Mouse (Mus musculus): ENCODE data around the gene Serpina3g.
"Not testable (repeated sequence)": the region's sequence is repeated elsewhere in the genome, so short reads cannot be mapped to it uniquely, and the experiment has no call there.

The Serpina3g gene

DNA sequence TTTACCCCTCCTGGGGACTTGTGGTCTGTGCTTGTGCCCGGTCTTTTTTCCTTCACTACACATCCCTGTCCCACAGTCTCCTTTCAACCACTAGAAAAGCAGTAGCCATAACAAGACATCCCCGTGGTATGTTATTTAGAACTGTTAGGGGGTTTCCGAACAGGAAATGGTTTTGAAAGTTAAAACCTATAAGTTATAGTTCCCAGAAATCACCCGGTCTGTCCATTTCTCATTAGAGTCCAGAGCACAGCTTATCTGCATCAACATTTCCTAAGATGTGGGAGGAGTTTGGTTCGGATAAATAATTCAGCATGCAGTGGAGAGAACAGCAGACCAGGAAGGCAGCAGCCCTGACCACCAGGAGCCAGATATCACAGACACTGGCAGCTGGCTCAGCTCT, at the start of gene Serpina3g:
Serpina3g (plus strand) TSS at position 331 of the 400 bp plus-strand sequence.
- DNase-seq (ENCODE audit: low read depth, low spot score) = peak; percentile 38

DNA sequence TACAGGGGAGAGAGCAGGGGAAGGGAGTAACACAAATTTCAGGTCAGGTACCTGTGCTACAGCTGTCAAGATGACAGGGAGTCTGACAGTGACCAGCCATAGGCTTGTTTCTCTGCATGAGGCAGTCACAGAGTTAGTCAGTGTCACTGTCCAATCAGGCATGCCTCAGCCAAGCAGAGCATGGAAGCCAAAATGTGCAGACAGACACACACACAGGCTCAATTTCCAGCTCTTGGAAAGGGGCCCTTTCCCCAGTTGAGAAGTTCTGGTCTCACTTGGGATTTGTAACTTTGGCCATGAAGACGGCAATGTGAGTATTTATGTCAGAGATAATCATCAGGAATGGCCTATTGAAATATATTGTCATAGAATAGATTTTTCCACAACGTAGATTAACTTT, 46.8 kb upstream of the Serpina3g start:
- DNase-seq (ENCODE audit: low read depth, low spot score) = no peak

DNA sequence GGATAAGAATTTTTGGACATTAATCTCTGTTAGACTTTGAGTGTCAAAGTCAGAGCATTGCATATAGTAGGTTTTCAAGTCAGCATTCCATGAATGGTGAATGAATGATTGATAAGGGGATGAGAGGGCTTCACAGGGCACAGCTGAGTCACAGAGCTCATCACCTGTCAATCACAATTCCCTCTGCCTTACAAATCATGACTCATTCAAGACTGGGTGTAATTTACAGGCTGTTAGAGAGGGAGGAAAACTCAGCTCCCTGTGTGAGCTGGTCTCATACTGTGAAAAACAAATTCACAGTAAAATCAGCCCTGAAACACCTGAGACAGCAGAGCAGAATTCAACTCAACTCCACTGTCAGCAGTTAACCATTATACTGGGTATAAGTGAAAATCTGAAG, 45.2 kb upstream of the Serpina3g start:
- DNase-seq (ENCODE audit: low read depth, low spot score) = no peak

DNA sequence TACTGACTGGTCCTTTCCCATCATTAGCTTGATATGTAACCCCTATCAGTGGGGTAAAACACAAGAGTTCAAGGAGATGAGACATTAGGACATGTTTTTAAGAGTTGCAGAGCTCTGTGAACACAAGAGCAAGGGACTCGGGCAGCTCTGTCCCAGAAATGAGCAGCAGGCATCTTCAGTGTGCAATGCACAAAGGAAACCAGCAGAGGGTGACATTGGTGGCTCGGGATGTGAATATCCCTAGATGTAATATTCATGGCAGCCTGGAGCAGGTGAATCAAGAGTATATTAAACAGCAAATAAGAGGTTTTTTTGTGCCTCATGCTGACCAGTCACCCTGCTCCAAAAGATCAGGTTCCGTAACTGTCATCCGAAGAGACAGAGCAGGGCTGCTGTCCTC, 26.9 kb upstream of the Serpina3g start:
- no peak for DNase-seq (ENCODE audit: low read depth, low spot score)

DNA sequence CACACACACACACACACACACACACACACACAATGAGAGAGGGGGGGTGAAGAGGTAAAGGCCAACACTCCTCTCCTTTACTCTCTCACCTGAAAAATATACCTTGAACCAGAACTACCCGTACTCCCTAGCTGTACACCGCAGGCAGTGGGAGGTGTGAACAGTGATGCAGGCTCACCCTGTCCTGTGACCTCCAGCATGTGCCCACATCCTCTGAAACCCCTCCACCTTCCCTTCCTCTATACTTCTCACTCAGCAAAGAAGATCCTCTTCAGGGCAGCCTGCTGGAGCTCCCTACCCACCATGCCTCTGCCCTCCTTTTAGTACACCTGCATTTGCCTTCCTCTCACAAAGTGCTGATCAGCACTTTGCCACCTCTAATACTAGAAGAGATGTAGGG, 26.2 kb upstream of the Serpina3g start:
- peak; percentile 24 for DNase-seq (ENCODE audit: low read depth, low spot score)

DNA sequence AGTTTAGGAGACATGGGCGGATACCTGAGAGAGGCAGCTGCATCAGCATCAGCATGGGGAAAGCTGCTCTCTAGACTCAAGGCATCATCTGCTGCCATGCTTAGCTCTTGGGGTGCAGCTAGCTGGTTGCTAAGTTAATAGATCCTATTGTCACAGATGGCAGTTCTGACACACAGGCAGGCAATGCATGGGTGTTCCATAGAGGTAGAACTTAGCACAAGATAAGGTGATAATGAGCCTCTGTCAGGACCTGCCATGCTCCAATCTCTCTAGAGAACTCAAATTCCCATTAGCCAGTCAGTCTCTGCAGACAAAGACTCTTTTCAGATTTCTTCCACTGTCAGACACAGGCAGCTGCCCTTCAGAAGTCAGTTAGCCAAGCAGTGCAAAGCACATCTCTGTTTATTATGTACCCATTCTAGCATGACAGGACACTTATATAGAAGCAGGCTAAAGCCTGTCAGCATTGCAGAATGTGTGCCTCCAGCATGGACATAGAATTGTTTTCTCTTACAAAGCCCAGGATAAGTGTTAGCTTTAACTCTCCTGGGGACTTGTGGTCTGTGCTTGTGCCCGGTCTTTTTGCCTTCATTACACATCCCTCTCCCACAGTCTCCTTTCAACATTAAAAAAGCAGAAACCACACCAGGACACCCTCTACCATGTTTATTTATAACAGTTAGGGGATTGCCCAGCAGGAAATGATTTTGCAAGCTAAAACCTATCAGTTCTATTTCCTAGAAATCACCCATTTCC, 22.2 kb upstream of the Serpina3g start:
- peak; percentile 13 for DNase-seq (ENCODE audit: low read depth, low spot score)

DNA sequence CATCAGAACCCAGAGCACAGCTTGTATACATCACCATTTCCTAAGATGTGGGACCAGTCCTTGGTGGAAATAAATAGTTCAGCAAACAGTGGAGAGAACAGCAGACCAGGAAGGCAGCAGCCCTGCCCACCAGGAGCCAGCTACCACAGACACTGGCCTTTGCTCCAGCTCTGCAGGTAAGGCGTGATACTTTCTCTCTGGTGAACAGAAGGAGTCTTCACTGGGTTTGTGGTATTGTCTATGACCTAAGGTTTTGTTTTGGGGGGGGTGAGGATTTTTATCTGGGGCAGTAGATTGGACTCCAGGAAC, 21.6 kb upstream of the Serpina3g start, which contains the start of gene Serpina3f:
Serpina3f (plus strand) TSS at position 100 of the 309 bp plus-strand sequence.
- no peak for DNase-seq (ENCODE audit: low read depth, low spot score)

DNA sequence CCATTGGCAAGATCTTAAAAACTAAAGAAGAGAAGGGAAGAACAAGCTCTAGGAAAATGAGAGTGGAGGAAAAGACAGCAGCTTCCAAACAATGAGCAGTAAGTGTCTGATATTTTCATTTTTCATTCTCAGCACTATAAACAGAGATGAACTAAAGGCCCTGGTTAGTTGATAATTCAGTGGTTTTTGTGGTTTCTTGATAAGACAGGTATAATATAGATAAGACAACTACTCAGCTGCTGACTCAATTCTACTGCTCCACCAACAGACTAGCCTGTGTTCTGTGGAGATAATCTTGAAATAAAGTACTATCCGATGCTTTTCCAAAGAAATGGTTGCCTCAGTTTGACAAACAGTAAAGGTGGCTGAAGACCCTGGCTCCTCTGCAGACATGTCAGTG, 20.8 kb upstream of the Serpina3g start:
- no peak for DNase-seq (ENCODE audit: low read depth, low spot score)

DNA sequence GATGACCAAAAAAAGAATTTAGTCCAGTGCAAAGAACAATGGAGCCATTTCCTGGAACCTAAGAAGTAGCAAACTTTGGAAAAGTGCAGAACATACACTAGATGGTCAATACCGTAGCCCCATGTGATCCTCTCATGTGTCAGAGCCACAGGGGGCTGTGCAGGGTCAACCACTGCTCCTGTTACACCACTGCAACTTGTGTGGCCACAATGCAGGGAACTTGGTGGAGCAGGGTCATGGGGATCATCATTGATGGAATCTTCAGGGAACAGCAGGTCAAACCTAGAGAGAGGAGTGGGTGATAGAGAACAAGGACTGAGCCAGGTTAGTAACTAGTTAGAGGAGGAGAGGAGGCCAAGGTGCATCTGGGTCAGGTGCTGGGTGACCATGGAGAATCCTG, 14.4 kb upstream of the Serpina3g start:
- DNase-seq (ENCODE audit: low read depth, low spot score) = no peak

DNA sequence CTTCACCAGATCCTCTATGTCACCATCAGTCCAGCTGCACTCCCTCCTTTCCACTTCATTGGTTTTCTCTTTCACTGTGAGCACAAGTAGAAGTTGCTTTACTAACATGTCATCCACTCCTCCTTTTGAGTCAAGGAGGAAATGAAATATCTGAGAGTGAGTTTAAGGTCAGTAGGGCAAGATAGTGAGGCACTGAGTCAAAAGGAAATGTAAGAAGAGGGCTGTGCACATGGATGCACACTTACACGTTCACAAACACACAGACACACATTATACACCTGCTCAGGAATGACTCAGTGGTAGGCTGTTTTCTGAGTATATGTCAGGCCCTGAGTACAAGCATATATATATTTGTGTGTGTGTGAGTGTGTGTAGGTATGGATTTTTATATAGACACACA, 12.4 kb upstream of the Serpina3g start:
- no peak for DNase-seq (ENCODE audit: low read depth, low spot score)

DNA sequence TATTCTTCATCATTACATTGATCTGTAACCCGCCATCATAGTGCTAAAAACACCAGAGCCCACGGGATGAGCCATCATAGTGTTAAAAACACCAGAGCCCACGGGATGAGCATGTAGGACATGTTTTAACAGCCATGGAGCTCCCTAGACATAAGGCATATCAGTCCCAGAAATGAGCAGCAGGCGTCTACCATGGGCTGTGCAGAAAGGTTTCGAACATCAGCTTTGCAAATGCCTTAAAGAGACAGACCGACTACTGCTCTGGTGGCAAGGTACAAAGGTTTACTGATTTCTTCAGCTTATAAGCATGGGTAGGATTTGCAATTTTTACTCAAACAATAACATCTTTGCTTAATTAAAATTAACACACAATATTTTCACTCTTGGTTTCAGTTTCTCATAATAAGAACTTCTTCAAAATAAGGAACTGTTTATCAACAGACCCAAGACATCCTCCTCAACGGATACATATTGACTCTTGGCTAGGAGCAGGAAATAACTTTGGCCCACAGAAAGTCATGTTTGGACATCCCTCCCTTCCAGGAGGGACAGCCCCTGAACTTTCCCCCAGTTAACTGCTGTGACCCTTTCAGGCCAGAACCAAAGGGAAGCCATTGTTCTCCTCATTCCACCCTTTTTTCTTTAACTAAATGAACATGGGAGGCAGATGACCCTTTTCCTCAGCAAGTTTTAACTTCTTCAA, 11.3 kb upstream of the Serpina3g start:
- no peak for DNase-seq (ENCODE audit: low read depth, low spot score)

DNA sequence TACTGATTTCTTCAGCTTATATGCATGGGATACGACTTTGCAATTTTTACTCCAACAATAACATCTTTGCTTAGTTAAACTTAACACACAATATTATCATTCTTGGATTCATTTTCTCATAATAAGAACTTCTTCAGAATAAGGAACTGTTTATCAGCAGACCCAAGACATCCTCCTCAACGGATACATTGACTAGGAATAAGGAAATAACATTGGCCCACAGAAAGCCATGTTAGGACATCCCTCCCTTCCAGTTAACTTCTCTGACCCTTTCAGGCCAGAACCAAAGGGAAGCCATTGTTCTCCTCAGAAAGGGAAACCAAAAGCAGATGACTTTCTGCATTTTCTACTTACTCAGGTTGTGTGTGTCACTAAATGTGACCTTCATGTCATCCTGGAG, 5.3 kb upstream of the Serpina3g start:
- DNase-seq (ENCODE audit: low read depth, low spot score) = no peak

DNA sequence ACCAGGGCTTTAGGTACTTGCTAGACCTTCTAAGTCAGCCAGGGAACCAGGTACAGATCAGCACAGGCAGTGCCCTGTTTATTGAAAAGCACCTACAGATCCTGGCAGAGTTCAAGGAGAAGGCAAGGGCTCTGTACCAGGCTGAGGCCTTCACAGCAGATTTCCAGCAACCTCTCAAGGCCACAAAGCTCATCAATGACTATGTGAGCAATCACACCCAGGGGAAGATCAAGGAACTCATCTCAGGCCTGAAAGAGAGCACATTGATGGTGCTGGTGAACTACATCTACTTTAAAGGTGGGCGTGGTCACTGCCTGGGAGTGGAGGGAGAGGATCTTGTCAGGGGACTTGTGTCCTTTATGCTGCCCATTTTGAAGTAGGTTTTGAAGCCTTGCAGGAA, 2.0 kb downstream of the Serpina3g start:
- DNase-seq (ENCODE audit: low read depth, low spot score) = not testable (repeated sequence)

DNA sequence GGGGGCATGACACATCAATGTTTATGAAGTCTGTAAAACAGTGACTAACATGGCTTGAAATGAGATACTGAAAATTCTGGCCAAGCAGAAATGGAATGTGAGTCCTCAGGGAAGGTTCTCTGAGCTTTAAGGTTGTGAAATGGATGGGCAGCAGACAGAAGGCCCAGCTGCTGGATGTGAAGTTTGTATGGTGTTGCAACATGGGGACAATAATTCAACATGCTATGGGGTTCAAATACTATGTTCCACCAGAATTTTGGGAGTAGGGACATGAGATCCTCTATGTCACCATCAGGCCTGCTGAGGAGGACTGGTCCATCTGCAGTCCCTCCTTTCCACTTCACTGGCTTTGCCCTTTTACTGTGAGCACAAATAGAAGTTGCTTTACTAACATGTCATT, 7.3 kb downstream of the Serpina3g start:
- DNase-seq (ENCODE audit: low read depth, low spot score) = no peak

DNA sequence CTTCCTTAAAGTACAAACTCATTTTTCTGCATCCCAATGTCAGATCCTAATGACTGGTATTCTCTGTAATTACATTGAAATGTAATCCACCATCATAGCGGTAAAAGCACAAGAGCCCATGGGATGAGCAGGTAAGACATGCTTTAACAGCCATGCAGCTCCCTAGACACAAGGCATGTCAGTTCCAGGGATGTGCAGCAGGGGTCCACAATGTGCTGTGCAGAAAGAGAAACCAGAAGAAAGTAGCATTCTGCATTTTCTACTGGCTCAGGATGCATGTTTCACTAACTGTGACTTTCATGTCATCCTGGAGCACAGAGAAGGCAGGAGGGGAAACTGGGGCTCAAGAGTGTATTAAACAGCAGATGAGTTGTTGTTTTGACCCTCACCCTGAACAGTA, 9.0 kb downstream of the Serpina3g start:
- DNase-seq (ENCODE audit: low read depth, low spot score) = peak; percentile 12

DNA sequence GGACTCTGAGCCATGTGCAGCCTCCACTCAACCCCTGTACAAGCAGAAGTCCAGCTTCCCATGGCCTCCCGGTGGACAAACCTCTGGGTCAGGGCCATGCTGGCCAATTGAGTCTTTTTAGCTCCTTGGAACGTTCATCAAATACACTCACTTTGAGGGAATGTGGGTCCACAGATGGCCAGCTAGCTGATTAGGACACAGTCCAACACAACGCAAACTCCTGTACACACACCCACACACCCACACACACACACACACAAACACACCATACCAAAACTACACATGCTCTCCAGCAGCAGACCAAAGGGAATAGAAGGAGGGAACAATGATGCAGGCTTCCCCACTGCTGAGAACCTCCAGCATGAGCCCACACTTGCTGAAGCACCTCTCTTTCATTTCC, 9.6 kb downstream of the Serpina3g start:
- no peak for DNase-seq (ENCODE audit: low read depth, low spot score)

DNA sequence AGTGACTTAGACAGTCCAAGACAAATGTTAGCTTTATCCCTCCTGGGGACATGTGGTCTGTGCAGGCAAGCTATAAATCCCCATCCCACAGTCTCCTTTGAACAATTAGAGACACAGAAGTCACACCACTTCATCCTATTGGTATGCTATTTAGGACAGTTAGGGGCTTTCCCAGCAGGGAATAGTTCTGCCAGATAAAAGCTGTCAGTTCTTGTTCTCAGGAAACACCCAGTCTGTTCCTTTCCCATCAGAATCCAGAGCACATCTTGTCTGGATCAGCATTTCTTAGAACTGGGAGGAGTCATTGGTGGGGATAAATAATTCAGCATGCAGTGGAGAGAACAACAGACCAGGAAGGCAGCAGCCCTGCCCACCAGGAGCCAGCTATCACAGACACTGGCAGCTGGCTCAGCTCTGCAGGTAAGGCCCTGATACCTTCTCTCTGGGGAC, 11.5 kb downstream of the Serpina3g start:
- no peak for DNase-seq (ENCODE audit: low read depth, low spot score)

DNA sequence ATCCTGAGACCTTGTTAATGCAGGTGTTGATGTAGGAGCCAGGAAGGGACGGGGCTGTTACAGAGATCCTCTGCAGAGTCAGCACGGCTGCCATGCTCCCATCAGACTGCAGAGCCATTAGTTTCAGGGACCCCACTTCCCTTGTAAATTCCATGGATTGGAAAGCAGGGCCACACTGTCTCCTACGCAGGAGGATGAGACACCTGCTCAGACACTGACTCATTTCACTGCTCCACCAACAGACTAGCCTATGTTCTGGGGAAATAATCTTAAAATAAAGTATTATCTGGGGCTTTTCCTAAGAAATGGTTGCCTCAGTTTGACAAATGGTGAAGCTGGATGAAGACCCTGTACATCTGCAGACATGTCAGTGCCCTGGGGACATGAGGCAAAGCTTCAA, 12.2 kb downstream of the Serpina3g start:
- DNase-seq (ENCODE audit: low read depth, low spot score) = no peak

DNA sequence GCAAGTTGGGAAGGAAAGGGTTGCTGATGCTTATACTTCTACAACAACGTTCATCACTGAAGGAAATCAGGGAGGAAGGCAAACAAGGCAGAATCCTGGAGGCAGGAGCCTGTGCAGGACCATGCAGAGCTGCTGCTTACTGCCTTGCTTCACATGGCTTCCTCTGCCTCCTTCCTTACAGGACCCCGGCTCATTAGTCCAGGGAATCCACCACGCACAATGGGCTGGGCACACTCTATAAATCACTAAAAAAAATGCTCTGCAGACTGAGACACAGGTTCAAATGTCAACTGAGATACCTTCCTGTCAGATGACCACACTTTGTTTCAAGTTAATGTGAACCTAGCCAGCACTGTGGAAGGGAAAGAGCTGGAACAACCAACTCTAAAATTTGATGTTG, 25.0 kb downstream of the Serpina3g start:
- DNase-seq (ENCODE audit: low read depth, low spot score) = no peak

DNA sequence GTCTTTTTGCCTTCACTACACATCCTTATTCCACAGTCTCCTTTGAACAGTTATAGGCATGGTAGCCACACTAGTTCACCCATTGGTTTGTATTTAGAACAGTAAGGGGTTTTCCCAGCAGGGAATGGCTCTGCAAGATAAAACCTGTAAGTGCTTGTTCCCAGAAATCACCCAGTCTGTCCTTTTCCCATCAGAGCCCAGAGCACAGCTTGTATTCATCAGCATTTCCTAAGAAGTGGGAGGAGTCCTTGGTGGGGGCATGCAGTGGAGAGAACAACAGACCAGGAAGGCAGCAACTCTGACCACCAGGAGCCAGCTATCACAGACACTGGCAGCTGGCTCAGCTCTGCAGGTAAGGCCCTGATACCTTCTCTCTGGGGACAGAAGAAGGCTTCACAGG, 26.8 kb downstream of the Serpina3g start, which contains the start of gene Serpina3i:
Serpina3i (plus strand) TSS at position 260 of the 400 bp plus-strand sequence.
- DNase-seq (ENCODE audit: low read depth, low spot score) = no peak

DNA sequence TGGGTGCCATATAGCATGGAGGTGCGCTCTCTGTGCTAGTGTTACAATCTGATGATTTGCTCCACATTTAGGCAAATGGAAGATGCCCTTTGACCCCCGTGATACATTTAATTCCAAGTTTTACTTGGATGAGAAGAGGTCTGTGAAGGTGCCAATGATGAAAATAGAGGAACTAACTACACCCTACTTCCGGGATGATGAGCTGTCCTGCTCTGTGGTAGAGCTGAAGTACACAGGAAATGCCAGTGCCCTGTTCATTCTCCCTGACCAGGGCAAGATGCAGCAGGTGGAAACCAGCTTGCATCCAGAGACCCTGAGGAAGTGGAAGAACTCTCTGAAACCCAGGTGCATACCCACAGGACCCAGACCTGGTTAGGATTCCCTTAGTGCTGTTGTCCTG, 30.3 kb downstream of the Serpina3g start:
- DNase-seq (ENCODE audit: low read depth, low spot score) = no peak

DNA sequence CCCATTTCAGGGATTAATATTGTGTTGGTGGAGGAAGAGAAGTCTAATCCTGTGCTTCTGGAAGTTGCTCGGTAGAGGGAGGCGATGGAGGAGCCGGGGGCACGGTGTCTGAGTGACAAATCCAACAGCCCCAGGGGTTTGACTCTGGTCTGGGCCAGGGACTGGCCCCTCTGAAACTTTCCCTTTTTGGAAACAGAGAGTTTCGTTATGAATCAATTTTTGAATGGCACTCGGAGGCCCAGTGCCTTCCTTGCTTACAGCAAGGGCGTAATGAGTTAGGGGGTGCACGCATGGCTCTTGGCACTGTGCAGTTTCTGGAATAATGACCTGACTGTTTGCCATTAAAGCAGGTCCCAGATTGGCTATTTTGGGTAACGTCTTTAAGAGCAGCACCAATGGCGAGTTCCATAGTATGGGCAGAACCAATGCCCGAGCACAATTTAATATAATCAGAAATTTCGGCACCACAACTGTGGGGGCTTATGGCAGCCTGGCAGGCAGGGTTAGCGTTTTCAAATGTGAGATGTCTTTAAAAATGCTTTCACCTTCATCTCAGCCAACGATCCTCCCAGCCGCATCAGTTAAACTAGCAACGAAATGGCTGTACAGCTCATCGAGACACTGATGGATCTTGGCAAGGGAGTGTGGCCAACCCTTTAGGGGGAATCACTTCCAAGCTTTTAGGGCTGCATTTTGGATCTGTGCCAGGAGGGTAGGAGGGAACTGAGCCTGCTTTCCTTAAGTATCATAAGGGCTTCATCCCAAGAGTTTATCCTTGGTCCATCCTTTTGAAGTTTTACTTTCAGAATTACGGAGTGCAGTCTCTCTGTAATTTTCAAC, 42.4 kb downstream of the Serpina3g start:
- no peak for DNase-seq (ENCODE audit: low read depth, low spot score)

Data from CD4-positive, CD25-positive, alpha-beta regulatory T cell, adult 2 months (primary cell).